Mouse (Mus musculus) bone marrow, adult 2 months (tissue): ENCODE data around the gene Olfr430.

ENCODE experiments used
- CTCF ChIP-seq: fragments of 200-500 bp; IDR thresholded peaks from 2 replicates; pipeline ENCODE4 v1.5.1; 2011; ENCODE audit warnings: low read length, control low read depth; ENCODE audit not compliant: control insufficient read depth, insufficient read depth
- POLR2A ChIP-seq: fragments of 200-500 bp; IDR thresholded peaks from 2 replicates; pipeline ENCODE4 v1.6.1; 2011; ENCODE audit warnings: low read depth, mild to moderate bottlenecking, control low read depth, low read length, borderline replicate concordance; ENCODE audit not compliant: control insufficient read depth

- TF ChIP-seq CTCF (no peak), POLR2A (no peak)
These were observed 54.7 kb downstream of the Olfr430 start, which contains the start of gene Olfr231 for GRCm38 (mm10) chr1:174121062-174121461.
